Mouse (Mus musculus) bone marrow, adult 2 months (tissue): ENCODE data around the gene Wdr62.

Experiments
- CTCF ChIP-seq: fragments of 200-500 bp; IDR thresholded peaks from 2 replicates; pipeline ENCODE4 v1.5.1; 2011; ENCODE audit warnings: low read length, control low read depth; ENCODE audit not compliant: control insufficient read depth, insufficient read depth
- POLR2A ChIP-seq: fragments of 200-500 bp; IDR thresholded peaks from 2 replicates; pipeline ENCODE4 v1.6.1; 2011; ENCODE audit warnings: low read depth, mild to moderate bottlenecking, control low read depth, low read length, borderline replicate concordance; ENCODE audit not compliant: control insufficient read depth

- TF ChIP-seq POLR2A (no peak), CTCF (no peak)
Observed at GRCm38 (mm10) chr7:30279536-30279935, 683 bp downstream of the Wdr62 start.
